Mouse (Mus musculus): Measurements from ENCODE around the gene 1700018B08Rik. TPM values are rescaled to one million over a fixed set of nuclear protein-coding genes. Genes with fewer than 3 reads are reported as not detected.
A peak's percentile ranks its signal among the peaks of the same experiment; 100 is the strongest.

The 1700018B08Rik gene
- polyA plus RNA-seq, 2 experiments = not detected

GRCm38 (mm10) chr8:121525111-121525818, 18.9 kb downstream of the 1700018B08Rik start:
- TF ChIP-seq EP300 (IDR thresholded peaks at IDR 0.05; ENCODE audit: low read depth) = no peak
- TF ChIP-seq CTCF (IDR thresholded peaks at IDR 0.05; ENCODE audit: low read depth) = no peak
- H3K4me1 ChIP-seq (replicated peaks; ENCODE audit: control insufficient read depth in 2 of 2, insufficient read depth in 2 of 2, low read length in 1 of 2) = no peaks in the 10 kb centered on the region
- DNase-seq (ENCODE audit: low read depth in 3 of 3, low spot score in 3 of 3) (no peak), ATAC-seq (ENCODE audit: insufficient read depth) (no peak)
- 48% methylated on average over 18 of the region's 18 CpGs for WGBS (ENCODE audit: insufficient replicate concordance)
- H3K9ac ChIP-seq (replicated peaks) = no peak overlapping the region
- no peak overlapping the region for H3K27ac ChIP-seq
- no peaks in the 10 kb centered on the region for H3K36me3 ChIP-seq (replicated peaks; ENCODE audit: control insufficient read depth, insufficient read depth, low read depth)
- no peaks in the 10 kb centered on the region for H3K9me3 ChIP-seq (ENCODE audit: control insufficient read depth, low read length)
- no peak overlapping the region for H3K4me2 ChIP-seq (ENCODE audit: low read depth)
- no peak overlapping the region for H3K4me3 ChIP-seq (ENCODE audit: insufficient read depth in 1 of 2, low read depth in 2 of 2, low read length in 2 of 2)
- H3K27me3 ChIP-seq (ENCODE audit: control insufficient read depth, insufficient read depth, low read length) = no peaks in the 10 kb centered on the region

DNA sequence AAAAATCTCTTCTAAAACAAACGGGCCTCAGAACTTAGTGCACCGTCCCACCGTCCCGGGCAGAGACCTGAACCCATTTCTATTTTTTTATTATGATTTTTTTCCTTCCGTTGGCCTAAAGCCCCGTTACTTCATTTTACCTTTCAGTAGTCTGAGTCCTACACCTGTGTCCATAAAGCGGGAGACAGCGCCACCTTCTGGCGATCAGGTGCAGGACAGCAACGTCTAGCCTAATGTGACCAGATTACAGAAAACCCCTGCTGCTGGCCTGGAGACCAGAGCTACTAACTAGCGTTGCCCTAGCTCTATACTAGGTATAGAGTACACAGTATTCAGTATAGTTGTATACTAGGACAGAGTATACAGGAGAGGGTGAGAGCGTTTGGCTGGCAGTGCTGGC, 30.7 kb downstream of the 1700018B08Rik start:
- Histone ChIP-seq H3K27me3 (ENCODE audit: control insufficient read depth, insufficient read depth, low read length) (no peaks in the 10 kb centered on the region), H3K27ac (no peak overlapping the region), H3K36me3 (replicated peaks; ENCODE audit: control insufficient read depth, insufficient read depth, low read depth) (no peaks in the 10 kb centered on the region), H3K4me1 (replicated peaks; ENCODE audit: control insufficient read depth in 2 of 2, insufficient read depth in 2 of 2, low read length in 1 of 2) (no peaks in the 10 kb centered on the region), H3K9ac (replicated peaks) (no peak overlapping the region), H3K4me2 (ENCODE audit: low read depth) (no peak overlapping the region), H3K4me3 (ENCODE audit: insufficient read depth in 1 of 2, low read depth in 2 of 2, low read length in 2 of 2) (no peak overlapping the region), H3K9me3 (ENCODE audit: control insufficient read depth, low read length) (no peaks in the 10 kb centered on the region)
- 6% methylated on average over 12 of the region's 12 CpGs for WGBS (ENCODE audit: insufficient replicate concordance)
- DNase-seq (ENCODE audit: low read depth in 3 of 3, low spot score in 3 of 3) (peak; percentile 11 to 32 (median 17)), ATAC-seq (ENCODE audit: insufficient read depth) (no peak)
- TF ChIP-seq CTCF (IDR thresholded peaks at IDR 0.05; ENCODE audit: low read depth) = peak; percentile 85
- no peak for TF ChIP-seq EP300 (IDR thresholded peaks at IDR 0.05; ENCODE audit: low read depth)

- H3K4me3 ChIP-seq (ENCODE audit: insufficient read depth in 1 of 2, low read depth in 2 of 2, low read length in 2 of 2) = no peak overlapping the region
- 47% methylated on average over 9 of the region's 9 CpGs for WGBS (ENCODE audit: insufficient replicate concordance)
Observed at GRCm38 (mm10) chr8:121511751-121512150, 32.4 kb downstream of the 1700018B08Rik start.

DNA sequence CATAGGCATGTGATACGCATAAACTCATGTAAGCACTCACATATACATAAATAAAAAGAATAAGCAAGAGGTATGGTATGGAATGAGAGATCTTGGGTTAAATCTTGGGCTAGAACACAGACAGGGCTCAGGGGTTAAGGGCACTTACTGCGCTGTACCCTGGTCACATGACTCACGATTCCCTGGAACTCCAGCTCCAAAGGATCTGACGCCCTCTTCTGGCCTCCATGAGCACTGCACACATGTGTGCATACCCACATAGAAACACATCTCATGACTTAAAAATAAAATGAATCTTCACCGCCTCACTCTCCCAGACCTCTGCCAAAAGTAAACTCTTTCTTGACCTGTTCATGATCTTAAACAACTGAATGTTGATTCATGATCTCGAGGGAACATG, 46.5 kb downstream of the 1700018B08Rik start:
- no peak for ATAC-seq (ENCODE audit: insufficient read depth)
- no peak overlapping the region for H3K4me3 ChIP-seq (ENCODE audit: insufficient read depth in 1 of 2, low read depth in 2 of 2, low read length in 2 of 2)
- TF ChIP-seq EP300 (IDR thresholded peaks at IDR 0.05; ENCODE audit: low read depth) = no peak
- TF ChIP-seq CTCF (IDR thresholded peaks at IDR 0.05; ENCODE audit: low read depth) = peak; percentile 26; the same call in 1 of the 2 replicates
- H3K27ac ChIP-seq = no peak overlapping the region
- no peaks in the 10 kb centered on the region for H3K9me3 ChIP-seq (ENCODE audit: control insufficient read depth, low read length)
- H3K4me2 ChIP-seq (ENCODE audit: low read depth) = no peak overlapping the region
- WGBS (ENCODE audit: insufficient replicate concordance) = 58% methylated on average over 6 of the region's 6 CpGs
- no peaks in the 10 kb centered on the region for H3K4me1 ChIP-seq (replicated peaks; ENCODE audit: control insufficient read depth in 2 of 2, insufficient read depth in 2 of 2, low read length in 1 of 2)
- H3K9ac ChIP-seq (replicated peaks) = no peak overlapping the region
- H3K36me3 ChIP-seq (replicated peaks; ENCODE audit: control insufficient read depth, insufficient read depth, low read depth) = no peaks in the 10 kb centered on the region
- H3K27me3 ChIP-seq (ENCODE audit: control insufficient read depth, insufficient read depth, low read length) = no peaks in the 10 kb centered on the region
- no peak for DNase-seq (ENCODE audit: low read depth in 3 of 3, low spot score in 3 of 3)

More at GRCm38 (mm10) chr8:121511751-121512150, 32.4 kb downstream of the 1700018B08Rik start:
- DNase-seq (ENCODE audit: low read depth in 3 of 3, low spot score in 3 of 3) (no peak), ATAC-seq (ENCODE audit: insufficient read depth) (no peak)
- H3K4me2 ChIP-seq (ENCODE audit: low read depth) = no peak overlapping the region
- no peak overlapping the region for H3K27ac ChIP-seq
- TF ChIP-seq EP300 (IDR thresholded peaks at IDR 0.05; ENCODE audit: low read depth) = no peak
- no peak for TF ChIP-seq CTCF (IDR thresholded peaks at IDR 0.05; ENCODE audit: low read depth)
- H3K9ac ChIP-seq (replicated peaks) = no peak overlapping the region
- no peaks in the 10 kb centered on the region for H3K9me3 ChIP-seq (ENCODE audit: control insufficient read depth, low read length)
- no peaks in the 10 kb centered on the region for H3K27me3 ChIP-seq (ENCODE audit: control insufficient read depth, insufficient read depth, low read length)
- H3K4me1 ChIP-seq (replicated peaks; ENCODE audit: control insufficient read depth in 2 of 2, insufficient read depth in 2 of 2, low read length in 1 of 2) = no peaks in the 10 kb centered on the region
- no peaks in the 10 kb centered on the region for H3K36me3 ChIP-seq (replicated peaks; ENCODE audit: control insufficient read depth, insufficient read depth, low read depth)

GRCm38 (mm10) chr8:121491633-121492032, 52.5 kb downstream of the 1700018B08Rik start:
- H3K27ac ChIP-seq = no peak overlapping the region
- no peak for ATAC-seq (ENCODE audit: insufficient read depth)
- no peak overlapping the region for H3K4me2 ChIP-seq (ENCODE audit: low read depth)
- no peak for TF ChIP-seq CTCF (IDR thresholded peaks at IDR 0.05; ENCODE audit: low read depth)
- TF ChIP-seq EP300 (IDR thresholded peaks at IDR 0.05; ENCODE audit: low read depth) = no peak
- H3K36me3 ChIP-seq (replicated peaks; ENCODE audit: control insufficient read depth, insufficient read depth, low read depth) = no peaks in the 10 kb centered on the region
- H3K9me3 ChIP-seq (ENCODE audit: control insufficient read depth, low read length) = no peaks in the 10 kb centered on the region
- no peak for DNase-seq (ENCODE audit: low read depth in 3 of 3, low spot score in 3 of 3)
- H3K4me3 ChIP-seq (ENCODE audit: insufficient read depth in 1 of 2, low read depth in 2 of 2, low read length in 2 of 2) = no peak overlapping the region
- H3K4me1 ChIP-seq (replicated peaks; ENCODE audit: control insufficient read depth in 2 of 2, insufficient read depth in 2 of 2, low read length in 1 of 2) = no peaks in the 10 kb centered on the region
- WGBS (ENCODE audit: insufficient replicate concordance) = 47% methylated on average over 9 of the region's 9 CpGs
- no peaks in the 10 kb centered on the region for H3K27me3 ChIP-seq (ENCODE audit: control insufficient read depth, insufficient read depth, low read length)
- H3K9ac ChIP-seq (replicated peaks) = no peak overlapping the region

Data from liver, embryonic 14.5 days (tissue).